Mouse (Mus musculus): Measurements from ENCODE around the gene Iqschfp.

The Iqschfp gene

DNA sequence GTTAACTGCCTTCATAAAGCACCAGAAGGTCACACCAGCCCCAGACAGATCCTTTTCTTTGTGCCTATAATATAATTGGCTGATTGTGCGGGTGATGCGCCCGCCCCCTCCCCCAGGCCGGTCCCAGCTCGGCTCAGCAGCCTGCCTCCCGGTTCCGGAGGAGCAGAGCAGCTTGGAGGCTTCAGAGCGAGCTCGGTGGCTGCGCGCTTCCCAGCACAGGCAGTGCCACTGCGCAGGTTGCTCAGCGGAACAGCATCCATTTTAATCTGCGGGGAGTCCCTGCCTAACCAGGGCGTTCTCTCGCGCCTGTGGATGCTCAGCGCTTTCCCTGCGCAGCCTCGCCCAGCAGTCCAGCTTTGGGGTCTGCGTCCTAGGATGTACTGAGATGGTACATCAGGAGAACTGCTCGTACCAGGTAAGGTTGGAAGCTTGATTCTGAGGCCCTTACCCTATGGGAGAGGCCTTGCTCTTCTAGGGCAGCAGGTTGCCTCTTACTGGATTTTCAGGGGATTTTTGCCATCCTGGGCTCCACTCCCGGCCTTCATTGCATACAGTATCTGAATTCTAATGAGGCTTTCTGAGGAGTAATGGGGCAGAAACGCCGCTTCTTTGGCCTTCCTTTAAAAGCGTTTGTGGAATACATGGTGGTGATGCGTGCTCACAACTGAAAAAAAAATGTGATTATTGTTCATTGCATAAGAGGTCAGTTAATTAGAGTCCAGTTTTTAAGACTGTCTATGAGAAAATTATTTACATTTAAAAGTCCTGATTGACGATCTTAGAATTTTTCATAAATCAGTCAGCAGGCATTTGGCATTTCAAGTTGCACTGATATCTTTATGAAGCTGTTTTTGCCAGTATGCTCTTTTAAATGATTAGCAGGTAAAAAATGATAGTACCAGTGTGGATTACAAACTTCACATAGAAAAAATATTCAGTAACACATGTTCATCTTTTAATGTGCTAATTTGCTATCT is 680.5 kb downstream of the Iqschfp start:
- no peak for DNase-seq (ENCODE audit: low spot score)

DNA sequence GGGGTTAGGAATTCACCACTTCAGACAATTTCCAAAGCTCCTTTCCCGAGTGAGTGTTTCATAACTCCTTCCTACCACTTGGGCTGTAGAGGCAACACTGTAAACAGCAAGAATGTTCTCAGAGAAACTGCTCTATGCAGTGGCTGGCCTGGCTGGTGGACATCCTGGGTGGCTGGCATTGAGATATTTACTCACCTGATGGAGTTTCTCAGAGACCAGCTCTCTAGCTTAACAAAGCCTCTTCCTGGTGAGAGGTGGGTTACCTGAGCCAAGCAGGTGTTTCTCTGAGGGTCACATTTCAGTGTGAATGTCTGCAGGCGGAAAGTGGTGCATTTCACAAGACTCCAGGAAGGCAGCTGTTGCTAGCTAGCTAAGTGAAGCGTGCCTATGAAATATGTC is 681.2 kb downstream of the Iqschfp start:
- DNase-seq (ENCODE audit: low spot score): no peak

DNA sequence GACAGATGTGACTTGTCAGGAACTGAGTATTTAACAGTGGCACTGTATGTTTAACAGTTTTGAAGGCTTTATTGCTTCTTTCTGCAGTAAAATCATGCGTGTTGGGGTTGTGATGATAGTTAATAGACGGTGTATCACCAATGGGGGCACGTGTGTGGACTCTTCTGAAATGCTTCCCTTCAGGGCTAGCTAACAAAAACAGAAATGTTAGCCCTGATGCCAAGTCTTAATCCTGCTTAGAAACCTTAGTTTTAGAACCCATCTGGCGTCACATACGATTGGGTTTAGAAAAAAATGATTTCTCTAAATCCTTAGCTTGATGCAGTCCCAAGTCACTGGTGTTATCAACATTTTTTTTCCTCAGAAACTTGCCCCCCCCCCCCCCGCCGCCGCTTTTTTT is 682.1 kb downstream of the Iqschfp start:
- DNase-seq (ENCODE audit: low spot score): no peak

DNA sequence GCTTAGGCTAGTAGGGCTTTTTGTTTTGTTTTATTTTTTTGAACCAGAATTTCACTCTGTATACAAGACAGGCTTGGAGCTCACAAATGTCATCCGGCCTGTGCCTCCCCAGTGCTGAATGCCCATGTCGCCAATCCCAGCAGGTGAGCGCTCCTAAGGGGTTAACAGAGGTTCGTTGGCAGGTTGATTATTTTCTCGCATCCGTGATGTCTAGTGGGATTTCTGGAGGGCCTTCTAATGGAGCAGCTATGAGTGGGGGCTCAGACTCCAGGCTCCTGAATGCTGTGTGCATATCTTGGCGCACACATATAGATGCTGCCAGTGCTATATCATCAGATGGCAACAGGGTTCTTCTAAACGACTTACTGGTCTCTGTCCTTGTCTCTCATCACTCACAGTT is 682.5 kb downstream of the Iqschfp start:
- no peak for DNase-seq (ENCODE audit: low spot score)

DNA sequence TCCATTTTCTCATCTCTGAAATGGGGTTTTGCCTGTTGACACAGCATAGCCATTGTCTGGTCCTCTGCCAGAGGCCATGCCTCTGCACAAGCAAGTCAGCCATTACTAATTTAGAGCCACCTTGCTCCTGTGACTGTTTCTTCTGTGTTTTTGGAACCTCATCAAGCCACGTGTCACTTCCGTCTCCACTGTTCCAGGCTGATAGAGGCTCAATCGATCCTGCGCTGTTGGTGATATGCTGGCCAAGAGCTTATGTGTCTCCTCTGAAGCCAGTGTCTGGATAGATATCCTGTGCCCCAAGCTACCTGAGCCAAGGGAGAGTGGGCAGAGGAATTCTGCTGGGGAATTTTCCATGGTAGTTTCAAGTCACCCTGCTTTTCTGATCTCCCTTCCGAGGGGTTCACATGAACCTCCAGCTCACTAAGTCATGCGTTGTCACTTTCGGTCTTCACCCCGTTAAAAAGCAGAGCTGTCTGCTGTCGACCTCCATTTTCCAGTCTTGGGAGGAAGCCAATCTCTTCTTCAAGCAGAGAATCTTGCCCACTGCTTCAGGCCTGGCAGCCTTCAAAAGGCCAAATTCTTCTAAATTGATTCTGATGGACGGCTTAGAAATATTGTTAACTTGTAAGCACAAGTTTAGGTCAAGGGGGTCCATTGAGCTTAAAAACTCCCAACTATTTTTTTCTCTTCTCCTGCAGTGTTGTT is 683.8 kb downstream of the Iqschfp start:
- DNase-seq (ENCODE audit: low spot score): no peak

DNA sequence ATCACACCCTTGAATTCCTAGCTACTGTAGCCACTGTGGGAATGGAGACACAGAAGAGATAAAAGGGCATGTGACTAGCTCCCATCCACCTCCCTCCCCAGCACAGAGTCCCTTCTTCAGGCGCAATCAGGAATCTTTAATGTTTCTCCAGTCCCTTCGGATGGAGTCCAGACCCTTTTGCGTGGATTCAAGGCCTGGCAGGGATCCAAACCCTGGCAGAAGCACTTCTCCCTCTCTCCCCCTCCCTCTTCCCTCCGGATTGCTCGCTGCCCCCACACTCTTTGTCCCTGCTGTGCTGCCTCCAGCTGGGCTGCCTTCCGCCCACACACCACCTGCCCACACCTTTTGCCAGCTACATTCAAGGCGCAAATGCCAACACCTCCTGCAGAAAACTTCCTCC is 684.4 kb downstream of the Iqschfp start:
- no peak for DNase-seq (ENCODE audit: low spot score)

DNA sequence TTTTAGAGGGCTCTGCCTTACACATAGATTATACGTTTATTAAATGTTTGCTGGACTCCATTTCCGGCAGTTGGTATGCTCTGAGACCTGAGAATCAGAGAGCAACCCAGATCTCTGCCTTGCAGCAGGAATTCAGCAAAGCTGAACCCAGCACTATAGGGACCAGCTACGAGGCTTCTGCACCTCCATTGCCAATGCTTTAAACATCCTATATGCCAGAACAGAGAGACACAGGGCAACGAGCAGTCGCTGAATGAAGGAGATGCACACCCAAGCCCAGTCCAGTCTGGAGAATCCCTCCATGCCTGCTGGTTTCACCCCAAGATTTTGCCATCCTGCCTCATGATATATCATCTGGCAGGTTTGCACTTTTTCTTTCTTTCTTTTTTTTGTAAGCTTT is 684.9 kb downstream of the Iqschfp start:
- DNase-seq (ENCODE audit: low spot score): no peak

DNA sequence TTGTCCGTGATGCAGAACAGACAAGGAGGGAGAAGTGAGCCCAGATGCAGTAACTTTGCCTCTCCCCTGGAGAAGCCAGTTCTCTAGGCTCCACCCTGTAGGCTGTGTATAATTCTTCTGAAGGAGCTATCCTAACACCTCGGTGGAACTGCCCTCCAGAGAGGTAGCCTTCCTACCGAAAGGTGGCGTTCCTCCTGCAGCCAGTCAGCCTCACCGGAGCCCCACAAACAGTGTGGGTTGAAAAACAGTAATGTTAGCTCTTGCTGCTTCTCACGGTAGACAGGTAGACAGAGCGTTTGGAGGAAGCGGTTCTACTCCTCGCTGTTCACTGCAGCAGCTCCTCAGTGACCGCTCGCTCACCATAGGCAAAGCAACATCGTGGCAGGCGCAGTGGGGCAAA is 689.6 kb downstream of the Iqschfp start:
- DNase-seq (ENCODE audit: low spot score): no peak

DNA sequence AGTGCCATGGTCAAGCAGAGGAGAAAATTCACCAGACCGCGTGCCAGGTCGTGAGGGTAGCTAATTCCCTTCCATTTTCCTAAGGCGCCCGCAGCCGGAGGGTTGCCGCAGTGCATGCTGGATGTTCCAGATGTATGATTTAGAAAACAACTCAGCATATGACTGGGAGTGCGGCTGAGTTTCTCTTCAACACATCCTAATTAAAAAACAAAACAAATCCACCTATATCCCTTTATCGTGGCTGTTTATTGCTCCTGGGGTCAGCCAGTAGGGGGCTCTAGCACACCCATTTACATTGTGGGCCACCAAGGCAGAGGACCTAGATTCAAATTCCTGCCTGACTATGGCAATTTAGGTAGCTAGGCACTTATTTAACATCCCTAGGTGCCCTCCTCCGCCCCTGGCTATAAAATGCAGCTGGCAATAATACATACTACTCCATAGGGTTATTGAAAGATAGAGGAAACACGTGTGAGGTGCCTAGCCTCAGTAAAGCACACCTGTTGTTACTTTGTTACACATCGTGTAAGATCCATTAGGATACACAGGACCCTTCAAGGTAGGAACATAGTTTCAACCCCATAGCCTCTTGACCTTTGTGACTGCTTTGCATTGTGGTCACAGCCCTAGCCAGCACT is 690.2 kb downstream of the Iqschfp start:
- DNase-seq (ENCODE audit: low spot score): no peak

DNA sequence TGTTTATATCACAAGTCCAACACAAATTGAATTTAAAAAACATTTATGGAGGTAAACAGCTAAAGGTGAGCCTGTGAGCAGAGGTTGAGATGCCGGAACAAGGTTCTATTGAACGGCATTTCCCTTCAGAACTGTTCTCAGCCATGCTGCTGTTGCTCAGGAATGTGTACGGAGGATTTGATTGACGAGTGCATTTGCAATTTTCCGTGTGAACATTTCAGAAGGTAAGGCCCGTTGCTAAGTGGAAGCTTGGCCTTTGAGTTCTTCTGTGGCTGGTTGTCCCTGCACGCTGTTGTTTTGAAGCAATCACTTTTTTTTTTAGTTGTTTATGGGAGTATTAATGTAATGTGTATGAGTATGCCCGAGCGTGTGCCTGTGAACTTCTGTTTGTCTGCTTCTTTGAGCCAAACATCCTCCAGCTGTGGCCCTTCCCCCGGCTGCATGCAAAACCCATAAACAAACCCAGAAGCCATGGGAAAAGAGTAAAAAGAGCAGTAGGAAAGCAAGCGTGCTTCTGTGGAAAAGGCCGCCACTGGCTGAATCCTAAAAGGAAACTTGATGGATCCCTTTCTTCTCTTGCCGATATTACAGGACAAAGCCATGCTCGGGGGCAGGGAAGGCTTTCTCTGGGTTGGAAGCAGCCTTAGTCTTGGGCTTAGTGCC is 691.1 kb downstream of the Iqschfp start:
- no peak for DNase-seq (ENCODE audit: low spot score)

DNA sequence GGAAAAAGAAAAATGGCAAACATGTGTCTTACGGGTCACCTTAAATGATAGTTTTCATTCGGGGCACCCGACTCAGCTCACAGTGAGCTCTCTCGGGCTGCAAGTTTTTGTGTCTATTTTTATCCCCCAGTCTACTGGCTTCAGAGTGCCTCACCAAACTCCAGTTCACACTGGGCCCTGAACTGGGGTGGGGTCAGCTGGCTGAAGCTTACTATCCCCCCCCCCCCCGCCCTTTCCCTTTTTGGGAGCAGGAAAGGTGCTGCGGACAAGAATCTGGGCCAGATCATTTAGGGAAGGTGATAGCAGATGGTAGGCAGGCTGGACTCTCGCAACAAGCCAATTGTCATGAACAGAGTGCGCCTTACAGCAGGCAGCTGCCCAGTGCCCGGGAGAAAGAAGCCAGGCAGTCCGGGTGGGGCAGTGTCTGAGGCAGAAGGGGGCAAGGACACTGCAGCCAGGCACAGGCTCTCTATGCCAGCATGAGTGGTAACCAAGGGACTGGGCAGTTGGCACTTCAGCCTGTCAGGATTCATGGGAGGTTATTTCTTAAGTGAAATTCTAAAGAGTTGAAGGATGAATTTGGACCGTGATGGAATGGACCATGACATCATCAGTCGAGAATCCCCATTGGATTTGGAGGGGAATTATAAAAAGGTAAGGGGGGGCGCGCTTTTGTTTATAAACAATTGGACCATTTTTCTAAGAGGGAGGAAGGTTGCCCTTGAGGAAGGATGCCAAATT is 691.9 kb downstream of the Iqschfp start:
- no peak for DNase-seq (ENCODE audit: low spot score)

DNA sequence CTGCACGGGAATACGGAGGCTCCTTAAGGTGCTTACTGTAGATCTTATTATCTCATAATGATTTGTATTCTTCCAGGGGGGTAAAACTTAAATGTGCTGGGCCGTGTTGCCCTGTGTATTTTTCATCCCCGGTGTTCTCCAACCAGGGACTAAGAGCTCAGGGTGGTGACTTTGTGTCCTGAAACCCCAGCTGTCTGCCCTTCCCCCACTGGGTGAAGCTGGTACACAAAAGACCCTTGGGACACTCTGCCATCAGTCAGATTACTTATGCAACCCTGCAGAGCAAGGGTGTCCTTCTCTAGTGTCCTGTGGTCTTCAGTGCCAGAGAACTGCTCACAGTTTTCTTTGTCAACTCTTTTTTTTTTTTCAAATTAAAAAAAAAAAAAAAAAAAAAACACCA is 693.2 kb downstream of the Iqschfp start:
- no peak for DNase-seq (ENCODE audit: low spot score)

DNA sequence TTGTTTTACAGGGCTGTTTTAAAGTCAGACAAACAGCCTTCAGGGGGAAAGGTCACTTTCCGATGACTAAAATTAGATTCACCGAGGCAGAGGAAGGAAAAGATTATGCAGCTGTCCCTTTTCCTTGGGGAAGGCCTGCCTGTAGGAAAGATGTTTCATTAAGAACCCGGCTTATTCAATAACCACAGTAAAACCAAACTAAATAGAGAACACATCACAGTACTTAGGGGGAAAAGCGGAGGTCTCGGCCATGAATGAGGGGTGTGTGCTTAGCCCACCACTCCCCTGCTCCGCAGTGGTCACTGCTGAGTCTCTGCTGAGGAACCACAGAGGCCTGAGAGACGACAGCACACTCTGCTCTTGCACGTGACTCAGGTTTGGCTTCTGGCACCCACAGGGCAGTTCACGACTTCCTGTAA is 694.6 kb downstream of the Iqschfp start:
- no peak for DNase-seq (ENCODE audit: low spot score)

DNA sequence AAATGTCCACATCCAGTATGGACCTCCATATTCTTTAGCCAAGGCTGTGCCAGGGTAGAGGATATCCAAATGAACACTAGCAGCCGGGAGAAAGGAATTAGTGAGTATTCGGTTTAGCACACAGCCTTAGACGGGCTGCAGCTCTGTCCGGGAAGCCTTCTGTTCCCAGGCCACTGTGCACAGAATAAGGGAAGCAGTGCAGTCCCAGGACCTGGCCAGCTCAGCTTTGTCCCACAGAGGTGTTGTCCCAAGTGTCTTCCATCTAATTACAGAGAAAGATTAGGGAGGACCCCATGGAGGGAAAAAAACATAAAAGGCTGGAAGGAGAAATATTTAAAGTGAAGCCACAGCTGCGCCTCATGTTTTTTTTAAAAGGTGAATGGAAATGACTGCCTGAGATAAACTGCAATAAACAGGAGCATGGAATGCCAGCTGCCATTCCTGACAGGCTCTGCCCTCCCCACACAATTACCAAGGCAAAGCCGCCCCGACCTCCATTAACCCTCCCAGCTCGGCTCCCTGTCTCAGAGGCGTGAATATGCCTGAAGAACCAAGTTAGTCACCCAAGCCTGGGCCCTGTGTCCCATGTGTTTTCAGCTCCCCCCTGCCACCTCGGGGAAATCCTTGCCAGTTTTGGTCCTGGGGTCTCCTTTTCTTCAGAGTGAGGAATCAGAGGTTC is 695.7 kb downstream of the Iqschfp start:
- DNase-seq (ENCODE audit: low spot score): no peak

DNA sequence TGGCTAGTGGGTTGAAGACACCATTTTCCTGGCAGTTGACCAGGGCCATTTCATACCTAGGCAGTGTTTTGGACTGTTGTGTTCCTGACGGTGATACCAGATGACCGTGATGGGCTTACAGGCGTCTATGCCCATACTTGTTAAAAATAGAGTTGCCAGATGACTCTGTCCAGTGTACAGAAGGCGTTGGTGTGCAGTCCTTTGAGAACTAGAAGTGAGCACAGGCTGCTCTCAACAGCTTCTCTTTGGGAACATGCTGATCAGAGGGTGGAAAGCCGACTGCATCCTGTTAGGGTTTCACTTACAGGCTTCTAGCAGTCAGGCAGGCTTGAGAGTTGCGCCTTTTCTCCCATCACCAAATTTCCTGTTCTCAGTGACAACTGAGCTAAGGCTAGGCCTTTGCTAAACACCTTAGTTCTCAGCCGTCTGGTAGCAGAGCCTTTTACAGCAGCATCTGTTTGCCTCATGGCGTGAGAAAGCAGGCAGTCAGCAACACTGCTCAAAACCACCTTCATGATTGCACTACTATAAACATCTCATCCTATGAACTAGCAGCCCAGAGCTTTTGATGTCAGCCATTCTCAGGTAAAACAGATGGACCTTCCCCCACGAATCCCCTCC is 697.3 kb downstream of the Iqschfp start:
- no peak for DNase-seq (ENCODE audit: low spot score)

DNA sequence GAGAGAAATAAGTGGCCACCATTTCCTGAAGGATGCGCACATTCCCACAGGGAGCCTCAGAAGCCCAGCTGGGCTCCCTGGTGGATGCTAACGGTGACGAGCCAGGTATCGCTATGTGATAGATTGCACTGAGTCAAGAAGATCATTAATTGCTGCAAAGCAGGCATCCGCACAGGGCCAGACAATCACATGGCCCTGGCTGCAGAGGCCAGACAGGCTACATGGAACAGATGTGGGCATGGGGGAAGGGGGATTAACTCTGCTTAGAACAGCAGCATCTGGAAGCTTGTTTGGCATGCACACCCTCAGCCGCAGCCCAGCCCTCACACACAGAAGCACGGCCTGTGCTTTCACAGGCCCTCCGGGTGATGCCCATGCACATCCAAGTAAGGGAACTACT is 698.4 kb downstream of the Iqschfp start:
- peak; percentile 53 for DNase-seq (ENCODE audit: low spot score)

DNA sequence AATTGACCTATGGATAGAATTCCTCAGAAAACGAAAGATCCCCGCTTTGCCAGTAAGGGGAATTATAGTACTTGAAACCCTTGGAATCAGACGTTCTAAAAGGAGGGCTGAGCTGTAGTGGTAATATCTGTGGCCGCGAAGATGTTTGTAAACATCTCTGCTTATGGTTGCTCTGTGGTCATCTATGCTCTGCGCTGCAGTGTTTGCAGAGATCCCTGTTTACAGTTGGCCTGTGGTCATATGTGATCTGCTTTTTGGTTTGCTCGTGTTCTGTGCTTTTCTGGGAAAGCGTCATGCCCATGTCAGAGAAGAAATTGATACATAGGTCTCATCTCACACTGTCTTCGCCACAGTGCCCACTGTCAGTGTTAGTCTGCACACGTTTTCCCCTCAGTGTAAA is 700.5 kb downstream of the Iqschfp start:
- no peak for DNase-seq (ENCODE audit: low spot score)

DNA sequence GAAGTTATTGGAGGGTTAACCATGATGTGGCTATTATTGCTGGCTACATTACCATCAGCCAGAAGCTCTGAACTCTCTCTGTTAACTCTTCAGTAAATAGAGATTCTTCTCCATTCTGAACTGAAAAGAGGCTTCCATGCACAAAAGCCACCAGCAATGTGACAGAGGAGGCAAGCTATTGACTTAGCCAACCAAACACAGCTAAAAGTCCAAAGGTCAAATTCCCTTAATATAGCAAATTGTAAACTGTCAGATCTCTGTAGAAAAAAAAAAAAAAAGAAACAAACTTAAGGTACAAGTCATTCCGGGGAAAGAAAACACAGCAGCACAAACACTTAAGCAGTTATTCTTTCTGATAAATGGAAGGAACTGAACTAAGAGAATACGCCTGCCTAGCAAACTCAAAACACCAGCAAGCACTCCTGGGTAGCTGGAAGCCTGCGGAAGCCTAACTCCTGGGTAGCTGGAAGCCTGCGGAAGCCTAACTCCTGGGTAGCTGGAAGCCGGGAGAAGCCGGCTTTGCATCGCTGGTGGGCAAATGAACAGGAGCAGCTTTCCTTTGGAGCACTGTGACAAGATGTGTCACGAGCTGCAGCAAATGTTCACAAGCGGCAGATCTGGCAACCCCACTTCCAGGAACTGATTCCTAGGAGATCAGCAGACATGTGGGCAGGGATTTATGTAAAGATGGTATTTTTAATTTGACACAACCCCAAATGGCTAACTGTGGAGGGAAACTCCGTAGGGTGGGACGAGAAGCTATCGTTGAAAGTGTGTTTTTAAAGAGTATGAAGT is 701.2 kb downstream of the Iqschfp start:
- no peak for DNase-seq (ENCODE audit: low spot score)

DNA sequence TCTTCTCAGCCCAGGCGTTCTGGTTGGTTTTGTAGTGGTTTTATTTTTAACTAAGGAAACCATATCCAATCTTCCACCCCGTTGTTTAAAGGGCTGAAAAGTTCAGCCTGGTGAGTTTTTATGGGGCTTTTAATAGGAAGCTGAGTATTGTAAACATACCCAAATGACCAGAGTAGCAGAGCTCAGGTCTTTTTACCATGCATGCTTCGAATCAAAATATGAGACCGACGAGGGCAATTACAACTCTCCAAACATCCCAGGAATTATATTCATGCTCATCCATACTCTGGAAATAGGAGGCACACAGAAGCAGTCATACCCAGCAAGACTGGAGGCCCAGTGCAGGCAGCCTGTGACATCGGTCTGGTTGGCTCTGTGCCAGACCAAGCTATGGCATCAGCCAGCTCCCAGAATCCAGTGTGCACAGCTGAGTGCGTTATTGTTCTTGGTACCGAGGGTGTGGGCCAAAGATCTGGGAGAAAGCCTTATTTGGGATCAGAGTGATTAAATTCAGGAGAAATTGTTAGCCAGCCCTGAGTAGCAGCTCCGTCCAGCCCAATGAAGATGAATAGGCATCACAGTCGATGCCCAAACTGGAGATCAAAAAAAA is 703.4 kb downstream of the Iqschfp start:
- no peak for DNase-seq (ENCODE audit: low spot score)

Data from yolk sac, embryonic 10.5 days (tissue).